Mouse (Mus musculus): Measurements from ENCODE around the gene Pak1ip1. TPM values are rescaled to one million over a fixed set of nuclear protein-coding genes. Genes with fewer than 3 reads are reported as not detected.

The Pak1ip1 gene
- total RNA-seq, 2 experiments from 2014 or later = 33.7 to 35.6 TPM

GRCm38 (mm10) chr13:41008271-41008670 is 7.4 kb downstream of the Pak1ip1 start:
- DNase-seq = no peak

- DNase-seq = no peak
Measured at GRCm38 (mm10) chr13:41008946-41009345, 8.1 kb downstream of the Pak1ip1 start.

- DNase-seq = peak; percentile 96
Measured at GRCm38 (mm10) chr13:41015829-41016634, 15.2 kb downstream of the Pak1ip1 start, which contains the start of gene Tmem14c. Tmem14c (plus strand) TSS chr13:41016292.

- DNase-seq = no peak
Measured at GRCm38 (mm10) chr13:41016797-41017405, 16.1 kb downstream of the Pak1ip1 start.

GRCm38 (mm10) chr13:41017832-41018231 is 17.0 kb downstream of the Pak1ip1 start:
- no peak for DNase-seq

- DNase-seq = no peak
Measured at GRCm38 (mm10) chr13:41018236-41018635, 17.4 kb downstream of the Pak1ip1 start.

GRCm38 (mm10) chr13:41018756-41019591 is 18.2 kb downstream of the Pak1ip1 start:
- DNase-seq = no peak

GRCm38 (mm10) chr13:41020494-41020893 is 19.7 kb downstream of the Pak1ip1 start:
- DNase-seq = no peak

- no peak for DNase-seq
Measured at GRCm38 (mm10) chr13:41021607-41022006, 20.8 kb downstream of the Pak1ip1 start.

GRCm38 (mm10) chr13:41022099-41022498 is 21.3 kb downstream of the Pak1ip1 start:
- DNase-seq = no peak

GRCm38 (mm10) chr13:41030098-41030497 is 29.3 kb downstream of the Pak1ip1 start:
- no peak for DNase-seq

- no peak for DNase-seq
Measured at GRCm38 (mm10) chr13:41042511-41042910, 41.7 kb downstream of the Pak1ip1 start.

GRCm38 (mm10) chr13:41045901-41046300 is 45.1 kb downstream of the Pak1ip1 start:
- DNase-seq = no peak

GRCm38 (mm10) chr13:41047280-41047679 is 46.5 kb downstream of the Pak1ip1 start:
- DNase-seq = no peak

- DNase-seq = no peak
Measured at GRCm38 (mm10) chr13:41051965-41052364, 51.1 kb downstream of the Pak1ip1 start.

Other genes with a start within 250 kb of the Pak1ip1 start
- 10 to 100 TPM; 12.7 to 14.5 TPM for gene Gcnt2, start 141.3 kb upstream of the Pak1ip1 start, total RNA-seq (2021)
- 100 to 1,000 TPM; 181 to 184 TPM for gene Tmem14c, start 15.3 kb downstream of the Pak1ip1 start, total RNA-seq (2021)
- not detected for gene Mak, start 78.7 kb downstream of the Pak1ip1 start, total RNA-seq (2021)
- gene Gcm2, start 110.0 kb downstream of the Pak1ip1 start, total RNA-seq (2021) = not detected
- not detected for gene Sycp2l, start 113.3 kb downstream of the Pak1ip1 start, total RNA-seq (2021)
- gene Elovl2, start 219.4 kb downstream of the Pak1ip1 start, total RNA-seq (2021) = under 1 TPM; 0.55 to 0.68 TPM
- gene Smim13, start 248.8 kb downstream of the Pak1ip1 start, total RNA-seq (2021) = 10 to 100 TPM; 17.4 to 18.5 TPM

Data from heart, postnatal 4 days (tissue).